ENCODE assay signal across 1 mouse cellular context in genomic region chr11:75540209-75540608, GRCm38 (mm10).
TF ChIP-seq lines count a peak whose summit lies in the region.

No protein-coding gene starts in this region.

TF ChIP-seq in myocyte, 11 proteins besides CTCF, POLR2A, EP300 and RAD21:
- TF ChIP-seq POLR2AphosphoS2 (IDR thresholded peaks at IDR 0.05; ENCODE audit: insufficient read length, low read depth) = no peak
- no peak for TF ChIP-seq E2F4 (IDR thresholded peaks at IDR 0.05; ENCODE audit: insufficient read depth)
- TF ChIP-seq TCF12 (IDR thresholded peaks at IDR 0.05; ENCODE audit: insufficient read depth, poor library complexity, severe bottlenecking) = no peak
- TF ChIP-seq MYOG (IDR thresholded peaks at IDR 0.05; ENCODE audit: control insufficient read depth in 1 of 3, insufficient read depth in 1 of 3, insufficient read length in 2 of 3, low read depth in 2 of 3) = peak in 2 of 3 experiments; percentile 11 to 76
- TF ChIP-seq TCF3 (IDR thresholded peaks at IDR 0.05; ENCODE audit: insufficient read length, low read depth) = no peak
- peak in 2 of 3 experiments; percentile 29 to 55 for TF ChIP-seq MYOD1 (IDR thresholded peaks at IDR 0.05; ENCODE audit: control insufficient read depth in 1 of 3, insufficient read length in 2 of 3, low read depth in 2 of 3)
- TF ChIP-seq CEBPB (IDR thresholded peaks at IDR 0.05; ENCODE audit: insufficient read depth, poor library complexity, severe bottlenecking) = no peak
- TF ChIP-seq REST (IDR thresholded peaks at IDR 0.05; ENCODE audit: insufficient read depth, insufficient read length) = no peak
- TF ChIP-seq MAX (IDR thresholded peaks at IDR 0.05; ENCODE audit: low read depth) = no peak
- no peak for TF ChIP-seq SRF (IDR thresholded peaks at IDR 0.05; ENCODE audit: control insufficient read depth, insufficient read length, low read depth)
- no peak for TF ChIP-seq USF1 (IDR thresholded peaks at IDR 0.05; ENCODE audit: low read depth)
